Comparison of ENCODE assay signal across 23 mouse cellular contexts in the genomic region with DNA sequence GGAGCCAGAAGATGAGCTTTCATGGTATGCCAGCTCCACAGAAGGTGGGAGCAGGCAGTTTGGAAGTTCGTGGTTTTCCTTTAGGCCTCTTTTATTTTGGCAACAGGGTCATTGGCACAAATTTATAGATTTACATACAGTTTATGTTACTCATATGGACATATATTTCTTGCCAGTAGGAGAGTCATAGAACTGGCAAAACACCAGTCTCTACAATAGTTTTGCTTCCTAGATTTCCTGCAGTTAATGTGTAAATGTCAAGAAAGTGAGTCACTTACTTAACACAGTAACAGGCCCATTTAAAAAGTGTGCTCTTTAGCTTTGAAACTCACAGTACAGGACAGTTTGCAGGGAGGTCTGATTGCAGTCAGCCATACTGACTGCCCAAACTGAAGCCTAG.
DNase-seq lines count a peak whose midpoint lies in the region; ATAC-seq and TF ChIP-seq lines count a peak whose summit lies in the region.
"Had no signal": no experiment of that assay in that cellular context is flagged by ENCODE, and none has a peak within 500 bp of the region (broad histone marks: within the 10 kb centered on the region; RNA-seq: fewer than 3 reads in every experiment).

No protein-coding gene starts in this region.

- no peak for TF ChIP-seq EP300 in lung, postnatal 0 days (IDR thresholded peaks at IDR 0.05)

- no peaks in the 10 kb centered on the region for H3K4me1 ChIP-seq in kidney, postnatal 0 days (replicated peaks; ENCODE audit: insufficient read depth, low read length)
- H3K4me1 ChIP-seq in lung, postnatal 0 days (ENCODE audit: insufficient read depth, low read depth, low read length), result no peaks in the 10 kb centered on the region
- no peaks in the 10 kb centered on the region for H3K4me1 ChIP-seq in lung, adult 2 months (ENCODE audit: control insufficient read depth, insufficient read depth, low read length)
- H3K4me1 ChIP-seq in embryonic fibroblast, embryonic 13.5 days (ENCODE audit: control insufficient read depth, insufficient read depth, low read length), result peaks cover 14% of the 10 kb centered on the region
- H3K4me1 ChIP-seq: embryonic facial prominence, embryonic 15.5 days; forebrain, embryonic 13.5 days; forebrain, embryonic 15.5 days had no signal

- no peak for TF ChIP-seq CTCF in kidney, postnatal 0 days (IDR thresholded peaks at IDR 0.05; ENCODE audit: low read depth)
- no peak for TF ChIP-seq CTCF in lung, postnatal 0 days (IDR thresholded peaks at IDR 0.05)
- no peak for TF ChIP-seq CTCF in lung, adult 2 months (IDR thresholded peaks at IDR 0.05; ENCODE audit: insufficient read depth, low read length)
- TF ChIP-seq CTCF in embryonic fibroblast, embryonic 13.5 days (IDR thresholded peaks at IDR 0.05; ENCODE audit: borderline replicate concordance, insufficient read depth, low read length), result no peak

- peak; percentile 6 for DNase-seq in kidney, postnatal 0 days (ENCODE audit: low spot score)
- no peak for DNase-seq in kidney, adult 11 months
- DNase-seq in lung, postnatal 0 days (ENCODE audit: low spot score), result peak; percentile 25
- DNase-seq in lung, adult 2 months, result no peak
- DNase-seq in NIH3T3 (ENCODE audit: low read depth), result peak; percentile 84
- DNase-seq in adrenal gland, postnatal 14 days, result no peak
- DNase-seq in embryo, embryonic 9.5 days (ENCODE audit: extremely low spot score), result no peak
- DNase-seq: adrenal gland, adult 8-10 months; adrenal gland, postnatal 25 days; B cell, adult 2 months; cerebellum, adult 11-12 months; cerebellum, adult 2 months; cerebellum, adult 9-10 months; cerebellum, postnatal 10 days; cerebellum, postnatal 25 days; forebrain, postnatal 0 days had no signal

- H3K9me3 ChIP-seq in kidney, postnatal 0 days (replicated peaks; ENCODE audit: low read length), result no peaks in the 10 kb centered on the region
- H3K9me3 ChIP-seq in lung, postnatal 0 days (ENCODE audit: low read length), result no peaks in the 10 kb centered on the region
- H3K9me3 ChIP-seq: embryonic facial prominence, embryonic 13.5 days; embryonic facial prominence, embryonic 15.5 days; forebrain, embryonic 13.5 days; forebrain, embryonic 15.5 days had no signal

- TF ChIP-seq POLR2A in lung, adult 2 months (IDR thresholded peaks at IDR 0.05; ENCODE audit: borderline replicate concordance, extremely low read depth, low read depth, low read length), result no peak
- TF ChIP-seq POLR2A in embryonic fibroblast, embryonic 13.5 days (IDR thresholded peaks at IDR 0.05; ENCODE audit: low read depth, low read length), result no peak

- H3K36me3 ChIP-seq in kidney, postnatal 0 days (ENCODE audit: insufficient read depth, low read length), result no peaks in the 10 kb centered on the region
- H3K36me3 ChIP-seq in lung, postnatal 0 days (ENCODE audit: insufficient read depth, low read length), result no peaks in the 10 kb centered on the region

- no peak overlapping the region for H3K27ac ChIP-seq in kidney, postnatal 0 days
- H3K27ac ChIP-seq in lung, postnatal 0 days (ENCODE audit: low read length), result no peak overlapping the region
- H3K27ac ChIP-seq in embryonic fibroblast, embryonic 13.5 days (ENCODE audit: insufficient read depth, low read length), result peak overlapping the region; percentile 64
- H3K27ac ChIP-seq: embryonic facial prominence, embryonic 13.5 days; embryonic facial prominence, embryonic 15.5 days; forebrain, embryonic 13.5 days; forebrain, embryonic 15.5 days had no signal

- no peak overlapping the region for H3K4me3 ChIP-seq in kidney, postnatal 0 days (replicated peaks; ENCODE audit: low read depth, low read length)
- H3K4me3 ChIP-seq in lung, postnatal 0 days (ENCODE audit: low read depth, low read length), result no peak overlapping the region
- no peak overlapping the region for H3K4me3 ChIP-seq in lung, adult 2 months (replicated peaks; ENCODE audit: extremely low read depth, low read depth, low read length)
- no peak overlapping the region for H3K4me3 ChIP-seq in embryonic fibroblast, embryonic 13.5 days (ENCODE audit: insufficient read depth, low read length)
- H3K4me3 ChIP-seq: embryonic facial prominence, embryonic 13.5 days; embryonic facial prominence, embryonic 15.5 days; forebrain, embryonic 13.5 days; forebrain, embryonic 15.5 days had no signal

- no peak overlapping the region for H3K9ac ChIP-seq in kidney, postnatal 0 days (ENCODE audit: low read depth, low read length)
- no peak overlapping the region for H3K9ac ChIP-seq in lung, postnatal 0 days (replicated peaks; ENCODE audit: low read depth)
- H3K9ac ChIP-seq: embryonic facial prominence, embryonic 13.5 days; embryonic facial prominence, embryonic 15.5 days; forebrain, embryonic 13.5 days; forebrain, embryonic 15.5 days; forebrain, postnatal 0 days had no signal

- H3K27me3 ChIP-seq in kidney, postnatal 0 days (ENCODE audit: insufficient read depth, low read length), result no peaks in the 10 kb centered on the region
- no peaks in the 10 kb centered on the region for H3K27me3 ChIP-seq in lung, postnatal 0 days (replicated peaks; ENCODE audit: insufficient read depth, low read length)
- H3K27me3 ChIP-seq: embryonic facial prominence, embryonic 13.5 days; embryonic facial prominence, embryonic 15.5 days; forebrain, embryonic 13.5 days; forebrain, embryonic 15.5 days; Patski had no signal

- no peak overlapping the region for H3K4me2 ChIP-seq in kidney, postnatal 0 days (ENCODE audit: low read length)
- H3K4me2 ChIP-seq in lung, postnatal 0 days (replicated peaks; ENCODE audit: low read depth, low read length), result no peak overlapping the region
- H3K4me2 ChIP-seq: embryonic facial prominence, embryonic 13.5 days; embryonic facial prominence, embryonic 15.5 days; forebrain, embryonic 13.5 days; forebrain, embryonic 15.5 days had no signal

- no peak for ATAC-seq in kidney, postnatal 0 days (replicated peaks; ENCODE audit: low FRiP score, low read depth)
- ATAC-seq in lung, postnatal 0 days, result no peak
- ATAC-seq: activated CD4-positive, CD25-positive, alpha-beta regulatory T cell, adult 4 months; forebrain, embryonic 13.5 days; forebrain, embryonic 15.5 days; forebrain, postnatal 0 days; Patski had no signal

- 65% methylated on average over 1 of the region's 1 CpGs for WGBS in kidney, postnatal 0 days
- 68% methylated on average over 1 of the region's 1 CpGs for WGBS in lung, postnatal 0 days
- WGBS in lung, adult 2 months, result 65% methylated on average over 1 of the region's 1 CpGs

Comparison
In these comparisons a context has a peak if more than half of its experiments do, and no peak if none do; other contexts are left out.
1. DNase-seq: peak in kidney, postnatal 0 days (single experiment), lung, postnatal 0 days (single experiment) and NIH3T3 (single experiment); none in kidney, adult 11 months (single experiment), lung, adult 2 months (single experiment), adrenal gland, postnatal 14 days (single experiment) and embryo, embryonic 9.5 days (single experiment).